Mouse (Mus musculus) cerebellum, adult 2 months (tissue): ENCODE data around the gene Slain2. TPM values are rescaled to one million over a fixed set of nuclear protein-coding genes. Genes with fewer than 3 reads are reported as not detected.
A peak's percentile ranks its signal among the peaks of the same experiment; 100 is the strongest.

Experiments
- DNase-seq, 2 experiments: peaks; one replicate each; pipeline ENCODE4 v3.0.0; 2021
- H3K27ac ChIP-seq: fragments of 200-500 bp; 2 replicates; pipeline ENCODE4 v1.5.1; 2012; ENCODE audit warnings: low read length, control low read depth, inconsistent platforms; ENCODE audit not compliant: insufficient read depth
- H3K27me3 ChIP-seq: fragments of 200-500 bp; 2 replicates; pipeline ENCODE4 v1.6.1; 2012; ENCODE audit warnings: inconsistent platforms, mild to moderate bottlenecking, low read length, moderate library complexity; ENCODE audit not compliant: control insufficient read depth, insufficient read depth
- H3K4me1 ChIP-seq: fragments of 200-500 bp; 2 replicates; pipeline ENCODE4 v1.6.1; 2011; ENCODE audit warnings: low read length; ENCODE audit not compliant: control insufficient read depth, insufficient read depth
- H3K4me3 ChIP-seq: fragments of 200-500 bp; replicated peaks from 2 replicates; pipeline ENCODE3; 2011; ENCODE audit warnings: mild to moderate bottlenecking, low read depth, low read length, control low read depth; ENCODE audit not compliant: insufficient read depth
- CTCF ChIP-seq: fragments of 200-500 bp; IDR thresholded peaks from 2 replicates; pipeline ENCODE4 v1.5.1; 2011; ENCODE audit warnings: low read depth, mild to moderate bottlenecking, control low read depth, low read length, moderate library complexity, borderline replicate concordance; ENCODE audit not compliant: insufficient read depth
- POLR2A ChIP-seq: fragments of 200-500 bp; IDR thresholded peaks from 2 replicates; pipeline ENCODE4 v1.6.1; 2011; ENCODE audit warnings: low read length, control low read depth, borderline replicate concordance; ENCODE audit not compliant: insufficient read depth
- WGBS: fragments of 180-500 bp; shearing (Covaris S2); methylation state at CpG from one replicate; pipeline ENCODE4 v1.1.7; 2018; 5-methylcytosine and 5-hydroxymethylcytosine counted together
- polyA plus RNA-seq: library from polyadenylated mRNA; depleted of rRNA; stranded (reverse); fragments of >200 nt; gene quantifications from 2 replicates; pipeline ENCODE4 v1.2.3, GENCODE M21; 2012

Slain2 gene
- polyA plus RNA-seq, 1 experiment, result 16.2 TPM

DNA sequence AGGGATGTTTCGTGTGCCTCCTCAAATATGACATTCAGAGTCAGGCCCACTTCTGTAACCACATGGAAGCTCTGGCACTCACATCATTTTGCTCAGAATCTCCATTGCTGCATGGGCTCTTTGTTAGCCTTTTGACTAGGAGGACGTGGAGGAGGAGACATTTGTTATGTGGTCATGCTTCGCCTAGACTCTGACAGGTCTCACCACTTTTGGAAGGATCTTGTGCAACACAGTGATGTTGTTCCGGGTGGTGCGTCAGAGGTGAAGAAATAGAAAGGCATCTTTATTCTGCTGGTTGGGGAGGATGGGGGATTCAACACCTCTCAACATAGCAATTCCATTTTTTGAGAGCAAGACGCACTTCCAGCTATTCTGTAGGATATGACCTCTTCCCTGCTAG, 6.7 kb upstream of the Slain2 start:
- no peaks in the 10 kb centered on the region for H3K27me3 ChIP-seq
- no peak overlapping the region for H3K4me3 ChIP-seq
- no peaks in the 10 kb centered on the region for H3K4me1 ChIP-seq
- H3K27ac ChIP-seq, result no peak overlapping the region
- no peak for TF ChIP-seq CTCF
- no peak for TF ChIP-seq POLR2A
- no peak for DNase-seq
- WGBS, result 87% methylated on average over 6 of the region's 6 CpGs

DNA sequence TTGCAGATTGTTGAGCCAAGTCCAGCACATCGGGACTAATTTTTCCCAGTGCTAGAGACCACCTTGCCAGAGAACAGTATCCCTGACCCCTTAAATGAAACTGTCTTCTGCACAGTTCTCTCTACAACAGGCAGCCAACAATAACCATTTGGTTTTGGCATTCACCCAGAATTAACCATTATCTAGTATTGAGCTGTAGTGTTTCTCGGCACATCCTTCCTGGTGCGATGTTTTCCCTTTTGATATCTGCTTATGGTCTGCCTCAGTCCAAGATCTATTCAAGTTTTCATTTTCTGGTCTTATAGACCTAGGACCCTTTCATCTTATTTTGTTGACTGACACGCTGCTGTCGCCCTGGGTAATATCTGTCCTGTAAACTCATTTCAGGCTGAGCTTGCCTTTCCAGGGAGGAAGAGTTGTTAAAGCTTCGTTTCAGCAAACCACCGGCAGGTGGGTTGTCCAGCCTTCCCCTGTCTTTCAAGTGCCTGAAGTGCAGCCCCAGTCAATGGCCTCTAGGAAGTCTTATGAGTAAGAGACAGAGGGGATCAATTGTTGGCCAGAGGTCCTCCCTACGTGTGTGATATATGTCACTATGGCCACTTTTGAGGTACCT, 5.7 kb upstream of the Slain2 start:
- TF ChIP-seq POLR2A (no peak), CTCF (no peak)
- Histone ChIP-seq H3K4me1 (no peaks in the 10 kb centered on the region), H3K27me3 (no peaks in the 10 kb centered on the region), H3K4me3 (no peak overlapping the region), H3K27ac (no peak overlapping the region)
- no peak for DNase-seq
- WGBS, result 85% methylated on average over 8 of the region's 8 CpGs

GRCm38 (mm10) chr5:72909363-72909762, 4.7 kb upstream of the Slain2 start:
- 92% methylated on average over 4 of the region's 4 CpGs for WGBS
- no peak overlapping the region for H3K4me3 ChIP-seq
- TF ChIP-seq CTCF, result no peak
- no peak for TF ChIP-seq POLR2A
- H3K27ac ChIP-seq, result no peak overlapping the region
- no peak for DNase-seq
- no peaks in the 10 kb centered on the region for H3K27me3 ChIP-seq
- no peaks in the 10 kb centered on the region for H3K4me1 ChIP-seq

- DNase-seq, result no peak
- WGBS, result 65% methylated on average over 1 of the region's 1 CpGs
- no peak overlapping the region for H3K4me3 ChIP-seq
- H3K27ac ChIP-seq, result no peak overlapping the region
- TF ChIP-seq CTCF, result no peak
- no peak for TF ChIP-seq POLR2A
- H3K27me3 ChIP-seq, result no peaks in the 10 kb centered on the region
- no peaks in the 10 kb centered on the region for H3K4me1 ChIP-seq
These were observed 3.7 kb upstream of the Slain2 start for GRCm38 (mm10) chr5:72910373-72910772.

DNA sequence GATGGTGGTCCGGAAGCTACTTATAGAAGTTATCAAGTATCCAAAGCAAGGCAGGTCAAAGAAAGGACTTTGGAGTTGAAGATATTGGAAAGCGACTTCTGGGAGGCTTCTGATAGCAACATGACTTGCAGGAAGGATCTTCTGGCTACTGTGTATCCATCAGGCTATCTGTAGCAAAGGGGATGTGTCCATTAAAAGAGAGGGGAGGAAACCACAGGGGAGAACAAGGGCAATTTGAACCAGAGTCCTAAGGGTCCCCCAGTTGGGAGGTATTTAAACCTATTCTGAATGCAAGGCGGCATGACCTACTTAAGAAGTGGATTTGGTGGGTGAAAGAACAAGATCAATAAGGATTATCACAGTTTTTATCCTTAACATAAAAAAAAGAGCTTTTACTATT, 2.8 kb upstream of the Slain2 start:
- Histone ChIP-seq H3K4me1 (peaks cover 2% of the 10 kb centered on the region; the same call in 1 of the 2 replicates), H3K27ac (no peak overlapping the region), H3K27me3 (no peaks in the 10 kb centered on the region), H3K4me3 (no peak overlapping the region)
- WGBS, result 94% methylated on average over 3 of the region's 3 CpGs
- DNase-seq, result no peak
- TF ChIP-seq CTCF (no peak), POLR2A (no peak)

DNA sequence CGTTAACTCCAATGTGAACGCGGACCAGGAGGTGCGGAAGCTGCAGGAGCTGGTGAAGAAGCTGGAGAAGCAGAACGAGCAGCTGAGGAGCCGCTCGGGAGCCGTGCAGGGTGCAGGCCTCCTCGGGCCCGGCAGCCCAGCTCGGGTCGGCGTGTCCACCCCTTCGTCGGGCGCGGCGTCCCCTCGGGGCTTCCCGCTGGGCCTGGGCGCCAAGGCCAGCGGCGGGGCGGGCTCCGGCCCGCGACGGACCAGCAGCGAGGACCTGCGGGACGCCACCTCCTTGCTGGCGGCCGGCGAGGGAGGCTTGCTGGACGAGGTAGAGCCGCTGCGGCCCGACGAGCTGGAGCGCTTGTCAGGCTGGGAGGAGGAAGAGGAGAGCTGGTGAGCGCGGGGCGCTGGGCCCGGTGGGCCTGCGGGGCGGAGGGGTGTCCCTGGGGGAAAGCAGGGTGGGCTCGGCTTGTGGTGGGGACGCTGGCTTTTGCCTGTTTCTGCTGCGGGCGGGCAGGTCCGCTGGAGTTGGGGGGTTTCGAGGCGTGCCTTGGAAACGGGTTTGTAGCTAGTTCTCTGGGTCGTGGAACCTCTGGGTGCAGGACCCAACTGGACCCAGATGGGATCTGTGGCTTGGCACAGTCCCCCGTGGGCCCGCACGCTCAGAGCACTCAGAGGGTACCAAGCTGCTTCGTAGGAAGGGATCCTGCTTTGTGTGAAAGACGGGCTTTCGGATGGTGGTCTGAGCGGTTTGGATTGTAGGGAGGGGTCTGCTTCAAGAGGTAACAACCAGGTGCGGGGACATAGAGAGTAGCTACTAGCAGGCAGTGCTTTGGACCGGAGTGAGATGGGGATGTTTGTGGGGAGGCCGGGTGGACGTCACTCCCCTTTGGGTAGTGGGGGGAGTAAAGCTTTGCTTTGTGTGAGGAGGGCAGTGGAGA, 793 bp downstream of the Slain2 start:
- Histone ChIP-seq H3K4me1 (peaks cover 6% of the 10 kb centered on the region), H3K27ac (peak overlapping the region; percentile 48), H3K4me3 (peak overlapping the region; percentile 58), H3K27me3 (no peaks in the 10 kb centered on the region)
- no peak for DNase-seq
- WGBS, result under 1% methylated on average over 66 of the region's 66 CpGs
- TF ChIP-seq CTCF, result no peak
- no peak for TF ChIP-seq POLR2A

- Histone ChIP-seq H3K4me1 (peaks cover 8% of the 10 kb centered on the region), H3K4me3 (peak overlapping the region; percentile 7), H3K27me3 (no peaks in the 10 kb centered on the region), H3K27ac (no peak overlapping the region)
- no peak for DNase-seq
- 37% methylated on average over 4 of the region's 4 CpGs for WGBS
- TF ChIP-seq CTCF (no peak), POLR2A (no peak)
These were observed 1.9 kb downstream of the Slain2 start for GRCm38 (mm10) chr5:72916048-72916447.

GRCm38 (mm10) chr5:72916851-72917250, 2.7 kb downstream of the Slain2 start:
- peaks cover 11% of the 10 kb centered on the region for H3K4me1 ChIP-seq
- 46% methylated on average over 1 of the region's 1 CpGs for WGBS
- no peak overlapping the region for H3K27ac ChIP-seq
- no peaks in the 10 kb centered on the region for H3K27me3 ChIP-seq
- TF ChIP-seq POLR2A (no peak), CTCF (no peak)
- DNase-seq, result no peak
- H3K4me3 ChIP-seq, result no peak overlapping the region
